Mouse (Mus musculus): ENCODE data around the gene Sp8.

DNA sequence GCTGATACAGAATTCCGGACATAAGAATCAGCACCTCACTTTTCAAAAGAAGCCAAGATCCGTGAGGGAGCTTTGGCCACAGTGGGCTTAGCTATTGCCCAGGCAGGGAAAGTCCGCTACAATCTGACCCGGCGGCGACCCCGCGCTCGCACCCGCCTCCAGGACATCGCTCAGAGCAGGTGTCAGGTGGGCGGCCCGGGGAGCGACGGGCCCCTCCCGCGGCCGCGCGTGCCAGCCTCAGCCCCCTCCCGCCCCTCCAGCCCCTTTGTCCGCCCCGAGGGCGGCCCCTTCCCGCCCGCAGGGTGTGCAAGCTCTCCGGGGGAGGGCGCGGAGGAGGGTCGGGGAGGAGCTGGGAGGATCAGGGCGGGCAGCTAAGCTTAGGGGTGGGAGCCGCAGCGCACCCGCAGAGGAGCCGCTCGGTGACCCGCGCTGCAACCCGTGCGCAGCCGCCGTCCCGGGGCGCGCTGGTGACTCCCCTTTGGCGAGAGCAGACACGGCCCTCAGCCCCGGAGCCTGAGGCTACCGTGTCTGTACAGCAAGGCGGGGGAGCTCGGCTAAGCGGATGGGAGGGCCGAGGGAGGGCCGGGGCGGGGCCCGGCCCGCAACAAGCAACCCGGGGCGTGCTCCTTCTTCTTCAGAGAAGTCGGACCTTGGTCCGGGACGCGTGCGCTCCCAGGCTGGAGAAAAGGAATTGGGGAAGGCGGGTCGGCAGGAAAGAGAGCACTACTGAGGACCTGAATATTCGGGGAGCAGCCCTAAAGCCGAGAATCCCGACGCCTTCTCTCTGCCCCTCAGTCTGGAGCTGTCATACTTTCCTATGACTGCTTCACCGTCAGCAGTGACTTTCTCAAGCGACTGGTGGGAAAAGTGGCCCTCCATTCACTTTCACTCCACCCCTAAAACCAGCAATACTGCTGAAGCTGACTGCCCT is 9.5 kb upstream of the Sp8 start:
- TF ChIP-seq GATA1 (IDR thresholded peaks at IDR 0.05; ENCODE audit: borderline replicate concordance, low read length): no peak
- TF ChIP-seq FLI1 (IDR thresholded peaks at IDR 0.05; ENCODE audit: low read length): no peak

All from megakaryocyte, embryonic 14.5 days (primary cell).